Mouse (Mus musculus): Measurements from ENCODE around the gene Hsd11b2. TPM values are rescaled to one million over a fixed set of nuclear protein-coding genes. Genes with fewer than 3 reads are reported as not detected.

Gene Hsd11b2
- total RNA-seq, 2 experiments from 2014 or later, result 0.60 to 2.1 TPM

DNA sequence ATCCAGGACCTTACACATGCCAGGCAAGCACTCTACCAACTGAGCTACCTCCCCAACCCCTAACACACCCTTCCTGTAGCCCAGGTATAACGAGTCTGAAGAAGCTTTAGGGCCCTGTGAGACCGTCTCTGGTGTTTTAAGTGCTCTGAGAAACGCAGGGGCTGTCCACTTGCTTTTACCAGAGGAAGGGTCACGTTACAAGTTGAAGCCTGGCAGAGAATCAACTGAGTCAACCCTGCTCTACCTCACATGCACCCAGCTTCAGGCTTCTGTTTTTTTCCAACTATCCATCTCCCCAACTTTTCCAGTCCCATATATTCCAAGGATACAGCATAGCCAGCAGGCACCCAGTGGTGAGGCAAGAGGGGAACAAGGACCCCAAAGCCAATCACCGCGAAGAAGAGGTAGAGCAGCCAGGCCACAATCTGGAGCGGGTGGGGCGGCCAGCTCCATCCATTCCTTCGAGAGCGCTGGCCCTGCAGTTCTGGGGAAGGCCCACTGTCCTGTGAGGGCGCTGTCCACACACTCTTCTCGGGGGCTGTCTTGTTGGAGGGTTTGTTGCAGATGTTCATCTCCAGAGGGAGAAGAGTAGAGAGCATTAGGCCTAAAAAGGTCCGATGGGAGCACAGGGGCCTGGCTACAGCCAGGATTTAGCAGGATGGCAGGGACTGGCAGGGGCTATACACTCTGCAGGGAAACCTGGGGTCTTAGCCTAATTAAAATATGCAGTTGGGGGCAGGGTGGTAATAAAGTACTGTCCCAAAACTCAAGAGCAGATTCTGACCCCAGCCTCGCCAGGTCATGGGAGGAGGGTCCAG, 35.1 kb upstream of the Hsd11b2 start:
- intact Hi-C loops (cut with DNase I), result loop anchor here (1.0 to 2.0 kb wide), 3 partner anchors 33 to 71 kb away; no protein-coding TSS in a partner anchor
- peak; percentile 82 for DNase-seq

DNA sequence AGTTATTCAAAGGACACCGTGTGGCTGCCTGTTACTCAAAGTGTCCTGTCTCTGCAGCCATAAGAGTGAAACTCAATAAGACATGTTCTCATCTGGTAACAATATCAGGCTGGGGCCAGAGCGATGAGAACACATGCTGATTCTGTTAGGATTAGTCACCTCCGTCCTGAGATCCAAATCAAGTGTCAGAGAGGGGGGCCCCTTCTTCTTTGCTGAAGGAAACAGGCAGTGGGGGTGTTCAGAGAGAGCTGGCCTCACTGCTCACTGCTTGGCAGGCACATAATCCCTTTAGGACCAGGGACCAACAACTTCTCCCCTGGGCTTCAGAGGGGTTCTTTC, 34.6 kb upstream of the Hsd11b2 start:
- DNase-seq, result peak in 1 of 2 experiments; percentile 16
- intact Hi-C loops (cut with DNase I), result loop anchor here (1.0 to 2.0 kb wide), 2 partner anchors 33 to 70 kb away; no protein-coding TSS in a partner anchor

- intact Hi-C loops (cut with DNase I), result loop anchor here (1.0 to 2.0 kb wide), 2 partner anchors 32 to 70 kb away; no protein-coding TSS in a partner anchor
- peak; percentile 79 to 80 for DNase-seq
Measured at GRCm38 (mm10) chr8:105484392-105484791, 34.2 kb upstream of the Hsd11b2 start.

DNA sequence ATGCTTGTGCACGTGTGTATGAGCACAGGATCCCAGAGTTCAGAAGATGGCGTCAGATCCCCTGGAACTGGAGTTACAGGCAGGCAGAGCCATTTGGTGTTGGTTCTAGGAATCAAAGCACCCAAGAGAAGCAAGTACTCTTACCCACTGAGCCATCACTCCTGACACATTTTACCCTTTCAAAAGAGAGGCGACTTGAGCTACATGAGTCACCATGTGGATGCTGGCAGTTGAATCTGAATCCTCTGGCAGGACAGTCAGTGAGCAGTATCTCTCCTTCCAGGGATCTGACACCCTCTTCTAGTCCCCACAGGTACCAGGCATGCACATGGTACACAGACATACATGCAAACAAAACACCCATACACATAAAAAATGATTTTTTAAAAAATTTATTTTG, 30.5 kb upstream of the Hsd11b2 start:
- DNase-seq, result no peak
- intact Hi-C loops (cut with DNase I), result no loop called here

DNA sequence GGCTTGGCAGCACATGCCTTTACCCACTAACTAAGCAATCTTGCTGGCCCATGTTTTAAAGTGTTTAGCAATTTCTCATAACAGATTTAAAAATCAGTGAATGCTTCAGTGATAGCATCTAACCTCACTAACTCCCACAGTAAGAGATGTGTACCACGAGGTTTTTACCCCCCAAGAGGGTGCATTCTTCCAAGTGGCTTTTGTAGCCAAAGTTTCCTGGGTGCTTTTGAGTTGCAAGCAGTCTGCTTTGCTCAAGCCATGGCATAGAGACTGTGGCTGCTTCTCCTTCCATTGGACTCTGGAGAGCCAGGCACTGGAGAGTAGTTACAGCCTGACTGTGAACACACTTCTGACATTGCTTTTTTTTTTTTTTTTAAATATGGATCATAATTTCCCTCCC, 29.3 kb upstream of the Hsd11b2 start:
- DNase-seq, result no peak
- intact Hi-C loops (cut with DNase I), result no loop called here

DNA sequence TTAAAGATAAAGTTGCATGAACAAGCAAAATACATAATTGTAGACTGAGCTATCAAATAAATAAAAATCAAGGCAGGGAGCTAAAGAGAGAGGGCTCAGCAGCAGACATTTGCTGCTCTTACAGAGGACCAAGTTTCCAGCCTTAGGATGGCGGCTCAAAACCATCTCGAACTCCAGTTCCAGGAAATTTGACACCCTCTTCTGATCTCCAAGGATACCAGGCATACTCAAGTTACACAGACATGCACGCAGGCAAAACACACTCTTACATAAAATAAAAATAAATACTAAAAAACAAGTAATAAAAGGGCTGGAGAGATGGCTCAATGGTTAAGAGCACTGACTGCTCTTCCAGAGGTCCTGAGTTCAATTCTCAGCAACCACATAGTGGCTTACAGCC, 25.1 kb upstream of the Hsd11b2 start:
- no peak for DNase-seq
- intact Hi-C loops (cut with DNase I), result no loop called here

DNA sequence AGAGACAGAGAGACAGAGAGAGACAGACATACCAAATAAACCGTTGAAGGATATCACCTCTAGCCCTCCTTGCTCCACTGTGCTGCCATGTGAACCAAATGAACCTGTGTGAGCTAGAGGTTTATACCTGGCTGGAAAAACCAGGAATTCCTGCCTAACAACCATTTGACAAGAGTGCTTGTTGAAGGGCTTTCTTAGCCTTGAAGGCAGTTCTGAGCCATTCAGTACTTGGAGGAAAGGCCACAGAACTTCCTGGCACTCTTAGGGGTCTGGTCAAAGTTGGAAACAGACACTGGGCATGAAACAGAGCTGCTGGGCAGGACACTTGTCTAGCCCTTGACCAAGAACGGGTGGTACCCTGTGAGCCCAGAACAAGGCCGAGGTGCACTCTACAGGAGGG, 24.0 kb upstream of the Hsd11b2 start:
- no peak for DNase-seq
- intact Hi-C loops (cut with DNase I), result no loop called here

DNA sequence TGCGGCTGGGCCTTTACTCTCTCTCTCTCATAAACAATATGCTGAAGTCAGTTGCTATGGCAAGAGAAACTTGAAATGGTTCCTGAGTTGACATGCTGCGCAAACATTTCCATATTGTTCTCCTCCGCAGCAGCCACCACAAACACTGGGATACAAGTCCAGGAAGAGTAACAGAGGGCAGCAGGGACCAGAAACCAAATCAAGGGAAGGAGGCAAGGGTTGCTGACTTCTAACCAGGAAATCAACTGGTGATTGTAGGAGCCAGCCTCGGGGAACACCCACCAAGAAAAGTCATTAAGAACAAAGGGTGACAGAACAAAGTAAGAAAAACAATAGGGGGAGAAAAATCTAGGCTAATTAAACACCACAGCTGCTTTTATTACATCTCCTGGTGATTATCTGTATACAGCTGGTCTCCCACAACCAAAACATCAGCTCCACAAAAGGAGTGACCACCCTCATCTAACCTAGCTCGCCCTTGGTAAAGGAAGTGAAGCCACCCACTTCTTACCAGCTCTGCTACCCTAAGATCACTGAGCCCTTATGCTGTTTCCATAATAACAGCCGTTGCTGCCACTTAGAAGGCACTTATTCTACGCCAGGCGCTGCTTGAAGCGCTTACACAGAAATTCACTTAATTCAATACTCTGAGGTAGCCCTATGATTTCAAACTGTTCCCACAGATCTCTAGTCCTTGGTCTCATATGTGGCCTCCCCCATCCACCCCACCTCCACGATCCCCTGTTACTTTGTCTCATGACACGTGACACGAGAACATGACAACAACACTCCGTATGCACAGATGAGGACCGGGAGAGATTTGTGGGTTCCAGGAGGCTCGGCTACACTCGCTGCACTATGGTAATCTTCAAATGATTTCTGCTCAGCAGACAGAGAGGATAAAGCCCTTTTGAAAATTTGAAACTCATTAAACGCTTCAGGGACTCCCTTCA, 22.9 kb upstream of the Hsd11b2 start:
- DNase-seq, result peak in 1 of 2 experiments; percentile 23

DNA sequence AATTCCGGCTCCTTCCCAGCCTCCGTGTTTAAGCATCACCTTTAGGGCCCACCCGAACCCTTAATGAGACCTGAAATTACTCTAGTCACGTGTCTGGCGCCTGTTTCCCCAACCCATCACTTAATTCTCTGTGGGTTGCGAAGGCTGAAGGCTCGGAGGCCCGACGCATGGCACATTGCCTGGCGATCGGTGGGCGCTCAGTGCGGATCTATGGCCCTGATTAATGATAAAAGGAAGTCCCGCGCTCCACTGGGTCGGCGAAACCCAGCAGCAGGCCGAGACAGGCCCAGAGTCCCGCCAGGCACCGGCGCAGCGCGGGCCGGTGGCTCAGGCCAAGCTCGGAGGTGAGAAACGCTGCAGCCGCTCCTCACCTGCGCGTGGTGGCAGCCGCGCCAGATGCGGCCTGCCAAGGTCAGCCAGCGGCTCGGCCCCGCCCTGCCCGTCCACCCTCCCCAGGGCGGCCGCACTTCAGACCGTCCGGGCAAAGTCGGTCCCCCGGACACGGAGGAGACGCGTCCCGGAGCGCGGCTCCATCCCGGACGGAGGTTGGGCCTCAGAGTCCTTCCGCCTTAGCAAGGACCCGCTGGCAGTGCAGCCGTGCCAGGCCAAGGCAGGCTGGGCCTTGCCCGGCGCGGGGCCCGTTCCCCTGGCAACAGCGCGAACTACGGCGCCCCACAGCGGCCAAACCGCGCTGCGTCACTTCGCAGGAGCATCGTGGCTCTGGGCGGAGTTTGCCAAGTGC, 21.9 kb upstream of the Hsd11b2 start, which contains the start of gene Zdhhc1:
Gene Zdhhc1, minus strand, starts transcription at position 464 of the 742 bp plus-strand sequence.
- intact Hi-C loops (cut with DNase I), result no loop called here
- peak; percentile 92 to 93 for DNase-seq

More for the DNA sequence above, 22.9 kb upstream of the Hsd11b2 start:
- intact Hi-C loops (cut with DNase I), result no loop called here

DNA sequence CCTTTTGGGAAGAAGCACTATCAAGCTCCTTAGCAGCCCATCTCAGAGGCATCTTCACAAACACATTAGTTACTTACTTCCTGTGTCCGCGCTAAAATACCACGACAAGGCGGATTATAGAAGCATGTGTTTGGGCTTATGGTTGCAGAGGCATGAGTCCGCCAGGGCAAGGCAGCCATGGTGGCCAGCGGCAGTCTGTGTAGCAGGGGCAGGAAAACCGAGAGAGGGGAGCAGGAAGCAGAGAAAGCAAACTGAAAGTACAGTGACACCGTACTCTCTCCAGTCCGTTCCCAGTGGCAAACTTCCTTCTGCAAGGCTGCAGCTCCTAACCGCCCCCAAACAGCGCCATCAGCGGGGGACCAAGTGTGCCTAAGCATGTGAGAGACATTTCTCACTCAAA, 18.8 kb upstream of the Hsd11b2 start:
- intact Hi-C loops (cut with DNase I), result no loop called here

GRCm38 (mm10) chr8:105504617-105505016, 13.9 kb upstream of the Hsd11b2 start:
- intact Hi-C loops (cut with DNase I), result no loop called here
- DNase-seq, result no peak

More for the DNA sequence above, 18.8 kb upstream of the Hsd11b2 start:
- DNase-seq, result no peak

GRCm38 (mm10) chr8:105506977-105507376, 11.6 kb upstream of the Hsd11b2 start:
- no peak for DNase-seq
- intact Hi-C loops (cut with DNase I), result no loop called here

DNA sequence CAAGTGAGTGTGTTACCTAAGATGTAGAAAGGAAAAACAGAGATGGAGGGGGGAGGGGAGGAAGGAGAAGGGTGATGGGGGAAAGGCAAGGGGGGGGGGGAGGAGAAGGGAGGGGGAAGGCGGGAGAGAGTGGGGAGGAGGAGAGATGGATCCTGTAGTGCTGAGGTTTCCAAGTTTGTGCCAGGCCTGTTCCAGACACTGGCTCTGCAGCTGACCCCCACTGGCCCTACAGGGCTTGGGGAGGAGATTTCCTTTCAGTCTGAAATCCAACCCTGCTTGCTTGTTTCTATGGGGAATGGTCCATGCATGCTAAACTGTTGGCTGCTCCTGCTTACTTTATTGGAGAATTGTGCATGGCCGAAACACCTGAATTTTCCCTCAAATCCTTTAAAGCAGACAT, 9.8 kb upstream of the Hsd11b2 start:
- intact Hi-C loops (cut with DNase I), result no loop called here

DNA sequence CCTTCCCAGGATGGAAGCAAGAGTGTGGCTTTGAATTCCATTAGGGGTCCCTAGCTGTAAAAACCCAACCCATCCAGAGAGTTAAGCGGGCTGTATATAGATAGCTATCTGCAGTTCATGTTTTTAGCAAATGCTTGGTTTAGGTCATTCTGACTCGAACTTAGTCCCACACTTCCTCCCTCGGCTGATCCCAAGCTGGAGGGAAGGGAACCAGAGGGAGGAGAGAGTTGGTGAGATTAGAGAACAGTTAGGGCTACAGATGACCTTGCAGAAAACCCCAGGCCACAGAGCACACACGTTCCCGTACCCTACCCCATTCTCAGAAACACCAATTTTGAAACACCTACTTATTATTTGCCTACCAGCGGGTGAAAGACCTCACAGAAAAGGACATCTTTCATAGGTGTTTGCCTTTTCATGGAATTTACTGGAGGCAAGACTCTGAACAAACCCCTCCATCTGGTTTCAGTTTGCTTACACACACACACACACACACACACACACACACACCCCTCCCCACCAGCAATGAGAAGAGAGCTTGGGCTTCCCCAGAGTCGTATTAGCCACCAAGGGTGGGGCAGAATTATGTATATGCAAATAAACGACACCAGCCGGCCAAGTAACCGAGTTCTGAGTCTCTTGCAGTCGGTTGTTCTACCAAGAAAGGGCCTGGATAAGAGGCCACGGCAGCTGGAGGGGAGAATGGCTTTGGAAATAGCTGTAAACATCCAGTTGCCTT, 8.4 kb upstream of the Hsd11b2 start:
- no peak for DNase-seq
- intact Hi-C loops (cut with DNase I), result no loop called here

More for the DNA sequence above, 9.8 kb upstream of the Hsd11b2 start:
- DNase-seq, result no peak

- no peak for DNase-seq
- intact Hi-C loops (cut with DNase I), result no loop called here
Measured at GRCm38 (mm10) chr8:105514194-105514593, 4.4 kb upstream of the Hsd11b2 start.

- DNase-seq, result peak; percentile 70 to 76
- intact Hi-C loops (cut with DNase I), result no loop called here
Measured at GRCm38 (mm10) chr8:105514656-105515055, 3.9 kb upstream of the Hsd11b2 start.

DNA sequence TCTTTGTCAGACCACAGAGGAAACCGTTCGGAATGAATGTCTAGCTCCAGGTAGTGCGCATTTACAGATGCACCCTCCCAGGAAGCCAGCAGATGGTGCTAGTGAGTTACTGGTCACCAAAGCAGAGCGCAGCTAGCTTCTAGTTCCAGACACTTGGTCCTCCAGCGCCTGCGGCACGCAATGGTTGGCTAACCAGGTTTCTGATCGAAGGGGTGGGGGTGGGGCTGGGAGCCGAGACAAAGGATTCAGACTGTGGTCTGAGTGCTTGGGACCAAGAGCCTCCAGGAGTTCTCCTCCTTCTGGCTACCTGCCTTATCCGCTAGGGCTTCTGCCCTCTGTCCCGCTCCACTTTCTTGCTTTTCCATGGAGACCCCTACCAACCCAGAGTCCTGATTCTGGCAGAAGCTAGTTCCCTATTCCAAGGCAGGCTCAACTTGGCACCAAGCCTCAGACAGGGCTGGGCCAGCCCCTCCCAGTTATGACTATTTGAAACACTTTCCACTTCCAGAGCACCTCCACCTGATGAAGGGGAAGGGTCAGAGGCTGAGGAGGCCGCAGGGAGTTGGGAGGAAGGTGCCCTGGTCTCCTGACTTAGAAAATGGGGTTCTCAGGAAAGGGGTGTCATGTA, 2.4 kb upstream of the Hsd11b2 start:
- DNase-seq, result peak; percentile 84 to 88
- intact Hi-C loops (cut with DNase I), result loop anchor here (1.0 to 2.0 kb wide), 3 partner anchors 18 to 38 kb away; no protein-coding TSS in a partner anchor

- no peak for DNase-seq
- intact Hi-C loops (cut with DNase I), result loop anchor here (2.0 kb wide), 1 partner anchor 33 kb away; no protein-coding TSS in a partner anchor
Measured at GRCm38 (mm10) chr8:105517346-105517745, 1.2 kb upstream of the Hsd11b2 start.

DNA sequence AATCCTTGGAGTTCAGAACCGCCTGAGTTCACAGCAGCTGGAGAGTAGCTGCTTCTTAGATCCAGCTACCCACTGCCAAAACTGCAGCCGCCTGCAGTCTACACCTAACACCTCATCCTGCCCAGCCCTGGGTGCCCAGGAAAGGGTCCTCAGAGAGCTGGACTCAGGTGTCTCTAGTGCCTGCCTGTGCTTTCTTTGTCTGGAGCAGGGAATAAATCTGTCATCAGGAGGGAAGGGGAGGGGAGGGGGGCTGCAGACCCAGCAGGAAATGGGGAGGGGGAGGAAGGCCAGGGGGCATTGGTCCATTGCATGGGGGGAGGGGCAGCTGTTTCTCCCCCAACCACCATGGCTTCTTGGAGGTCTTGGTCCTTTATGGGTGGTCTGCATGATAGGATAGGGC, 1.0 kb downstream of the Hsd11b2 start:
- no peak for DNase-seq
- intact Hi-C loops (cut with DNase I), result no loop called here

Data from heart, postnatal 10 days (tissue).